Mouse (Mus musculus): Measurements from ENCODE around the gene Chchd2.

GRCm38 (mm10) chr5:129865841-129866240, 21.4 kb downstream of the Chchd2 start:
- TF ChIP-seq CTCF (IDR thresholded peaks at IDR 0.05; ENCODE audit: low read depth, low read length), result no peak
- no peak for TF ChIP-seq GATA1 (IDR thresholded peaks at IDR 0.05; ENCODE audit: borderline replicate concordance, low read length)

All from G1E (cell line).